Mouse (Mus musculus) small intestine, adult 2 months (tissue): ENCODE measurements around the gene Ston1.

ENCODE experiments used
- CTCF ChIP-seq: fragments of 200-500 bp; IDR thresholded peaks from 2 replicates; pipeline ENCODE4 v1.5.1; 2012; ENCODE audit warnings: low read depth, mild to moderate bottlenecking, control low read depth, inconsistent platforms, low read length, moderate library complexity, mixed read lengths; ENCODE audit not compliant: insufficient replicate concordance, insufficient read length; ENCODE audit errors: extremely low read depth
- POLR2A ChIP-seq: fragments of 200-500 bp; IDR thresholded peaks from 2 replicates; pipeline ENCODE4 v1.6.1; 2012; ENCODE audit warnings: low read depth, mild to moderate bottlenecking, control low read depth, inconsistent platforms, low read length, moderate library complexity

DNA sequence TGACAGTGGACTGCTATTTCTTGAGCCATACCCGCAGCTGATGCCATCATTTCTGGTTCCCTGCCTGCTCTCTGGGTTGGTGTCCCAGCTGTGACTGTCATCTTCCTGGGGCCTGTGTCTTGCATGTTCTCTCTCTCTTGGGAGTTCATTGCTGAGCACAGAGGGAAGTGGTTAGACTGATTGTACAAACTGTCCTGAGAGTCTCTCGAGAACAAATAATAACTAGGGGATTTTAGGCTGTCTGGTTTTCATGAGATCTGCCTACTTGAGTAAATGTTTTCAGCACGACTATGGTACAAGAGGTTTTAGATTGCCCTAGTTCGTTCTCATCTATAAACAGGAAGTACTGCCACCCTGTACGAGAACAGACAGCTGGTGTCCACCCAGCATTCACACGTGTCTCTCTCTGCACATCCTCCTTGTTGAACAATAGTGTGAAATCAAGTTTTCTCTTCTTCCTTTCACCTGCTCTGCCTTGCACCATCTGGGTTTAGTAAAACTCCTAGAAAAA, 15.9 kb upstream of the Ston1 start:
- TF ChIP-seq POLR2A (no peak), CTCF (no peak)
